Mouse (Mus musculus) liver, embryonic 15.5 days (tissue): ENCODE measurements around the gene Bphl. TPM values are rescaled to one million over a fixed set of nuclear protein-coding genes. Genes with fewer than 3 reads are reported as not detected.
"Not testable (repeated sequence)": the region's sequence is repeated elsewhere in the genome, so short reads cannot be mapped to it uniquely, and the experiment has no call there.

Experiments used
- ATAC-seq: fragments of 200-750 bp; cut with Nextera tagmentation; 2 replicates; pipeline ENCODE4 v1.8.0; 2017; ENCODE audit warnings: moderate number of reproducible peaks, mild to moderate bottlenecking, moderate library complexity; ENCODE audit not compliant: insufficient read depth
- H3K27ac ChIP-seq: fragments of 300-500 bp; sonication (generic); replicated peaks from 2 replicates; pipeline ENCODE4 v1.5.1; 2015; ENCODE audit warnings: mild to moderate bottlenecking, inconsistent platforms
- H3K27me3 ChIP-seq: fragments of 300-500 bp; sonication (generic); 2 replicates; pipeline ENCODE4 v1.6.1; 2015; ENCODE audit warnings: mild to moderate bottlenecking, inconsistent platforms
- H3K36me3 ChIP-seq: fragments of 300-500 bp; sonication (generic); replicated peaks from 2 replicates; pipeline ENCODE4 v1.6.1; 2015; ENCODE audit warnings: moderate library complexity, mild to moderate bottlenecking, inconsistent platforms
- H3K4me1 ChIP-seq: fragments of 300-500 bp; sonication (generic); replicated peaks from 2 replicates; pipeline ENCODE4 v1.6.1; 2015; ENCODE audit warnings: inconsistent platforms
- H3K4me2 ChIP-seq: fragments of 300-500 bp; sonication (generic); 2 replicates; pipeline ENCODE4 v1.6.1; 2015; ENCODE audit warnings: moderate library complexity, mild to moderate bottlenecking, inconsistent platforms
- H3K4me3 ChIP-seq: fragments of 300-500 bp; sonication (generic); replicated peaks from 2 replicates; pipeline ENCODE4 v1.5.1; 2015; ENCODE audit warnings: mild to moderate bottlenecking, inconsistent platforms
- H3K9ac ChIP-seq: fragments of 300-500 bp; sonication (generic); 2 replicates; pipeline ENCODE4 v1.6.1; 2015; ENCODE audit warnings: moderate library complexity, mild to moderate bottlenecking, inconsistent platforms
- H3K9me3 ChIP-seq: fragments of 300-500 bp; sonication (generic); replicated peaks from 2 replicates; pipeline ENCODE4 v1.6.1; 2016; ENCODE audit warnings: inconsistent platforms
- WGBS: fragments of 180-500 bp; shearing (Covaris S2); methylation state at CpG from one replicate; pipeline ENCODE4 v1.1.7; 2015; ENCODE audit warnings: mixed read lengths; ENCODE audit not compliant: insufficient replicate concordance; 5-methylcytosine and 5-hydroxymethylcytosine counted together
- polyA plus RNA-seq: library from polyadenylated mRNA; unstranded; fragments of >200 nt; fragmentation: Nextera tagmentation; extraction: Ambion mirVana; gene quantifications from 2 replicates; pipeline ENCODE4 v1.2.1, GENCODE M21; 2015

Bphl gene
- polyA plus RNA-seq, 1 experiment from 2014 or later, result 49.2 TPM

GRCm38 (mm10) chr13:34053673-34054282 lies 16.4 kb downstream of the Bphl start:
- H3K4me2 ChIP-seq, result no peak overlapping the region
- H3K9me3 ChIP-seq, result no peaks in the 10 kb centered on the region
- H3K36me3 ChIP-seq, result peaks cover 13% of the 10 kb centered on the region
- 62% methylated on average over 13 of the region's 13 CpGs for WGBS
- no peaks in the 10 kb centered on the region for H3K27me3 ChIP-seq
- no peak overlapping the region for H3K4me3 ChIP-seq
- no peak overlapping the region for H3K9ac ChIP-seq
- H3K4me1 ChIP-seq, result 0 out of 2 replicates have a peak, but pooled peaks cover 10% of the 10 kb centered on the region
- ATAC-seq, result no peak
- H3K27ac ChIP-seq, result peak overlapping the region; percentile 80

GRCm38 (mm10) chr13:34054391-34054790 lies 17.0 kb downstream of the Bphl start:
- H3K36me3 ChIP-seq, result peaks cover 16% of the 10 kb centered on the region
- 64% methylated on average over 4 of the region's 4 CpGs for WGBS
- H3K9me3 ChIP-seq, result 0 out of 2 replicates have a peak, but pooled peaks cover under 1% of the 10 kb centered on the region
- peak overlapping the region; percentile 80 for H3K27ac ChIP-seq
- H3K27me3 ChIP-seq, result no peaks in the 10 kb centered on the region
- H3K4me2 ChIP-seq, result no peak overlapping the region
- H3K4me3 ChIP-seq, result no peak overlapping the region
- ATAC-seq, result peak; percentile 67
- no peak overlapping the region for H3K9ac ChIP-seq
- 0 out of 2 replicates have a peak, but pooled peaks cover 10% of the 10 kb centered on the region for H3K4me1 ChIP-seq

- Histone ChIP-seq H3K27ac (peak overlapping the region; percentile 80), H3K4me3 (no peak overlapping the region), H3K4me2 (no peak overlapping the region), H3K4me1 (0 out of 2 replicates have a peak, but pooled peaks cover 10% of the 10 kb centered on the region), H3K9me3 (0 out of 2 replicates have a peak, but pooled peaks cover 2% of the 10 kb centered on the region), H3K27me3 (no peaks in the 10 kb centered on the region), H3K9ac (no peak overlapping the region), H3K36me3 (peaks cover 17% of the 10 kb centered on the region)
- ATAC-seq, result peak; percentile 78
- WGBS, result 58% methylated on average over 3 of the region's 3 CpGs
These were observed 17.6 kb downstream of the Bphl start for GRCm38 (mm10) chr13:34054983-34055382.

- H3K4me2 ChIP-seq, result no peak overlapping the region
- 73% methylated on average over 1 of the region's 1 CpGs for WGBS
- ATAC-seq, result no peak
- H3K27me3 ChIP-seq, result no peaks in the 10 kb centered on the region
- H3K36me3 ChIP-seq, result peaks cover 15% of the 10 kb centered on the region
- H3K27ac ChIP-seq, result no peak overlapping the region
- H3K4me3 ChIP-seq, result no peak overlapping the region
- H3K9me3 ChIP-seq, result 0 out of 2 replicates have a peak, but pooled peaks cover 2% of the 10 kb centered on the region
- 0 out of 2 replicates have a peak, but pooled peaks cover 10% of the 10 kb centered on the region for H3K4me1 ChIP-seq
- H3K9ac ChIP-seq, result no peak overlapping the region
These were observed 19.9 kb downstream of the Bphl start for GRCm38 (mm10) chr13:34057252-34057651.

DNA sequence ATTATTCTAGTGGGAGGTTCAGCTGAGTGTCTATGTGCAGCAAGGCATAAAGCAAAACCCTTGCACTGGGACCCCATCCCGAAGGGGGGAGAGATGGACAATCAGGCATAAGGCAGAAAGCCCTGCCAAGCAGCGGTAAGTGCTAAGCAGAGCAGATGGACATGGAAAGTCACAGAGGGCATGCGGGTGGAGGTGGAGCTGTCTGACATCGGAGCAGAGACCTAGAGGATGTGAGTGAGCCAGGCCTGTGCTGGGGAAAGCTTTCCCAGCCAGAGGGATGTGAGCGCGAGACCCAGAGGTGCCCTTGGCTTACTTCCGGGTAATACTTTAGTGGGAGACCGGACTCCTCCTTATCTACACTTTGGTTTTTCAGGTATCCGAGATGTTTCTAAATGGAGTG lies 22.7 kb downstream of the Bphl start:
- Histone ChIP-seq H3K4me3 (no peak overlapping the region), H3K9ac (no peak overlapping the region), H3K36me3 (peaks cover 19% of the 10 kb centered on the region), H3K27me3 (no peaks in the 10 kb centered on the region), H3K4me1 (no peaks in the 10 kb centered on the region), H3K27ac (no peak overlapping the region), H3K4me2 (no peak overlapping the region), H3K9me3 (0 out of 2 replicates have a peak, but pooled peaks cover 2% of the 10 kb centered on the region)
- ATAC-seq, result no peak
- 74% methylated on average over 9 of the region's 9 CpGs for WGBS

DNA sequence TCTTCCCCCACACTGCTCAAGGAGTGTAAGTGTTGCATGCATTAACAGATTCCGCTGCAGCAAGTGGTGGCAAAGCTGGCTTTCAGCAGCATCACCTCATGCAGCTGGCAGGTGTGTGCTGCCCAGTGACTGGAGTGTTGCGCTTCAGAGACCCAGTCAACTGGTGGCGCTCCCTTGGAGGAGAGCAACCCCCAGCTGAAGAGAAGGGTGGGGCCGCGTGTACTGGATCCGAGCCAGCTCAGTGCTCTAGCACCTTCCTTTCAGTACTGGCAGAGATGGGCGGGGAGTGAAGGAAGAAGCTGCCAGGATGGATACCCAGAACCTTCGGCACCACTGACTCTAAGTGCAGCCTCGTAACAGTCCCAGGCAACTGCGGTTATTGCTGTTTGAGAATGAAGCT lies 25.1 kb downstream of the Bphl start:
- Histone ChIP-seq H3K4me3 (no peak overlapping the region), H3K4me1 (no peaks in the 10 kb centered on the region), H3K36me3 (peaks cover 12% of the 10 kb centered on the region; the same call in 1 of the 2 replicates), H3K9me3 (0 out of 2 replicates have a peak, but pooled peaks cover 2% of the 10 kb centered on the region), H3K27ac (no peak overlapping the region), H3K4me2 (no peak overlapping the region), H3K9ac (no peak overlapping the region), H3K27me3 (no peaks in the 10 kb centered on the region)
- WGBS, result 72% methylated on average over 10 of the region's 10 CpGs
- ATAC-seq, result no peak

GRCm38 (mm10) chr13:34066351-34066750 lies 29.0 kb downstream of the Bphl start:
- Histone ChIP-seq H3K9ac (no peak overlapping the region), H3K9me3 (no peaks in the 10 kb centered on the region), H3K36me3 (peaks cover 4% of the 10 kb centered on the region; the same call in 1 of the 2 replicates), H3K4me1 (no peaks in the 10 kb centered on the region), H3K4me2 (no peak overlapping the region), H3K27ac (no peak overlapping the region), H3K27me3 (no peaks in the 10 kb centered on the region), H3K4me3 (no peak overlapping the region)
- WGBS, result 57% methylated on average over 1 of the region's 1 CpGs
- ATAC-seq, result no peak

DNA sequence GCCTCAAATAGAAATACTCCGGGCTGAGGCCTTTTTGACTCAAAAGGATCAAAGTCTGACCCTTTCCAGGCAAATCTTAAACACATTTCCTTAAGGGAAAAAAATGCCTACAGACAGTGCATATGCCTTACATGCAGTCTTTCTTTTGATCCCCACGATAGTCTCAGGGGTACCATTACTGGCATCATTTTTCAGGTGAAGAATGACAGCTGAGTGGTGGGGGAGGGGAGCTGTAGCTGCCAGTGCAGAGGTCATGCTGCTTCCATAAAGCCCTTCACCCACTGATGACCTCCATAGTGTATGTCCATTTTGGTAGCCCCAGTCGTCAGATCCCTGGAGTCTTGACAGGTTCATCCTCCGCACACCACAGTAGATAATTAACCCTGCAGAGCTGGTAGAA lies 32.9 kb downstream of the Bphl start:
- Histone ChIP-seq H3K36me3 (0 out of 2 replicates have a peak, but pooled peaks cover 2% of the 10 kb centered on the region), H3K4me1 (no peaks in the 10 kb centered on the region), H3K4me3 (no peak overlapping the region), H3K4me2 (no peak overlapping the region), H3K27ac (no peak overlapping the region), H3K27me3 (no peaks in the 10 kb centered on the region), H3K9ac (no peak overlapping the region), H3K9me3 (no peaks in the 10 kb centered on the region)
- WGBS, result 71% methylated on average over 4 of the region's 4 CpGs
- no peak for ATAC-seq

GRCm38 (mm10) chr13:34071836-34072235 lies 34.4 kb downstream of the Bphl start:
- H3K4me1 ChIP-seq, result peaks cover 6% of the 10 kb centered on the region
- no peaks in the 10 kb centered on the region for H3K27me3 ChIP-seq
- no peak for ATAC-seq
- no peaks in the 10 kb centered on the region for H3K9me3 ChIP-seq
- peaks cover 3% of the 10 kb centered on the region; the same call in 1 of the 2 replicates for H3K36me3 ChIP-seq
- no peak overlapping the region for H3K4me2 ChIP-seq
- H3K9ac ChIP-seq, result no peak overlapping the region
- no peak overlapping the region for H3K4me3 ChIP-seq
- WGBS, result 71% methylated on average over 6 of the region's 6 CpGs
- H3K27ac ChIP-seq, result no peak overlapping the region

- no peak for ATAC-seq
- Histone ChIP-seq H3K4me3 (no peak overlapping the region), H3K4me2 (no peak overlapping the region), H3K4me1 (peaks cover 16% of the 10 kb centered on the region), H3K27ac (no peak overlapping the region), H3K36me3 (peaks cover 3% of the 10 kb centered on the region; the same call in 1 of the 2 replicates), H3K9me3 (no peaks in the 10 kb centered on the region), H3K27me3 (no peaks in the 10 kb centered on the region), H3K9ac (no peak overlapping the region)
- 70% methylated on average over 3 of the region's 3 CpGs for WGBS
These were observed 35.5 kb downstream of the Bphl start for GRCm38 (mm10) chr13:34072847-34073246.

- H3K27ac ChIP-seq, H3K9me3 ChIP-seq, H3K9ac ChIP-seq, ATAC-seq, H3K27me3 ChIP-seq, H3K4me2 ChIP-seq, H3K4me3 ChIP-seq, H3K36me3 ChIP-seq: not testable (repeated sequence)
- WGBS, result 85% methylated on average over 11 of the region's 17 CpGs
- H3K4me1 ChIP-seq, result peaks cover 25% of the 10 kb centered on the region
These were observed 37.0 kb downstream of the Bphl start for GRCm38 (mm10) chr13:34074441-34074840.
